Mouse (Mus musculus) gastrocnemius, postnatal 36 days (tissue): ENCODE results near the gene Phf21a. TPM values are rescaled to one million over a fixed set of nuclear protein-coding genes. Genes with fewer than 3 reads are reported as not detected.

Source experiments
- DNase-seq, 2 experiments: peaks; one replicate each; pipeline ENCODE4 v3.0.0; 2022
- intact Hi-C: fragments of 180-260 bp; cut with DNase I; formaldehyde crosslinking; loops from one replicate; pipeline ENCODE4 v1.15.1; 2025
- long read RNA-seq, 2 experiments: library from polyadenylated mRNA; stranded (forward); transcript quantifications; one replicate each; pipeline ENCODE4 v2.0.0; 2021
- total RNA-seq, 2 experiments: library from RNA; stranded (reverse); gene quantifications; 2 replicates each; pipeline ENCODE4 v1.2.3; 2021

Phf21a gene
- 10 to 100 TPM; 22.5 to 23.6 TPM for total RNA-seq
- long read RNA-seq, experiment 1, partial matches to known transcripts: 0 of 7 reads
- long read RNA-seq, experiment 1, other reads (novel, unspliced or antisense): 7 of 7 reads
- long read RNA-seq, experiment 2, partial matches to known transcripts: 0 of 4 reads
- long read RNA-seq, experiment 2, other reads (novel, unspliced or antisense): 4 of 4 reads

DNA sequence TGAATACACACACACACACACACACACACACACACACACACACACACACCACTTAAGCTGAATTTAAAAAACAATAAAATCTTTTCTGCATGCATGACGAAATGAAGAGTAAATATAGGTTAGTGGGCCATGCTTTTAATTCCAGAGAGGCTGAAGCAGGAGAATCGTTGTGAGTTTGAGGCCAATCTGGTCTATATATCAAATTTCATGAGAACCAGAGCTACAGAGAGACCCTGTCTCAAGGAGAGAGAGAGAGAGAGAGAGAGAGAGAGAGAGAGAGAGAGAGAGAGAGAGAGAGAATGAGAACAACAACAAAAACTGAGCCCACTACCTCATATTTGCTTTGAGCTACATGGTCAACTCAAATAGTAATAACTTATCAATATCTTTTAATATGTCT, at the start of gene Phf21a:
Gene Phf21a, plus strand, starts transcription at position 301 of the 400 bp plus-strand sequence.
- intact Hi-C loops: no loop called here
- no peak for DNase-seq

DNA sequence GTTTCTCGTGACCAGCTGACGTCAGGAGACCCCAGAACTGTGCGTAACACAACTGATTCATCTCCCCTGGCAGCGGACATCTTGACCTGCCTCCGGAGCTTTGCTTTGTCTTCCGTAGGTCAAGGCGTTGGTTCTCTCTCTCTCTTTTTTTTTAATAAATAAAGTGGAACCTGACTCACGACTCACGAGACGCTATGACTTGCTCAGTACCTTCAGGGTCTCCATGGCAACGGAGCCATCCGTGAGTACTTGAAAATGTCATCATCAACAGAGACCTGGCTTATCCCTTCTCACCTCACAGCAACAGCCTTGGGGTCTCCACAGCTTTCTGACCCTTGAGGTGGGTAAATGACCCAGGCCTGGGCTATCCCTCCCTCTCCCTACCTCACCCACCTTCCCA, 49.6 kb upstream of the Phf21a start:
- intact Hi-C loops: no loop called here
- DNase-seq: no peak

DNA sequence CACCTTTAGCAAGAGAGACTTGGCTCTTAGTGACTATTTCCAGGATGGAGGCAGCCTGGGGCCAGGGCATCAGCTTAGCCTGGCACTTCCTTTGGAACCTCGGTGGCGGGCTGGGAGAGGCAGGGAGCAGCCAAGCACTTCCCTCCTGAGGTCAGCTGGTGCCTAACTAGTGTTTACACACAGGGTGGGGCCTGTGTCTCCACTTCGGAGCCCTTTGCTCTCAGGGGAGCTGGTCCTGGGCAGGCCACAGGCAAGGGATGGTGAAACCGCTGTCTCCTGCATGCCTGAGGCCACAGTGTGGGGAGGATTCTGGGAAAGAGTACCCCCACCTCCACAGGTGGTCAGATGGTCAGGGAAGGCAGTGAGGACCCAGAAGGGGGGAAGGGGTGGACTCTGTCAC, 45.3 kb upstream of the Phf21a start:
- DNase-seq: no peak
- intact Hi-C loops: no loop called here

DNA sequence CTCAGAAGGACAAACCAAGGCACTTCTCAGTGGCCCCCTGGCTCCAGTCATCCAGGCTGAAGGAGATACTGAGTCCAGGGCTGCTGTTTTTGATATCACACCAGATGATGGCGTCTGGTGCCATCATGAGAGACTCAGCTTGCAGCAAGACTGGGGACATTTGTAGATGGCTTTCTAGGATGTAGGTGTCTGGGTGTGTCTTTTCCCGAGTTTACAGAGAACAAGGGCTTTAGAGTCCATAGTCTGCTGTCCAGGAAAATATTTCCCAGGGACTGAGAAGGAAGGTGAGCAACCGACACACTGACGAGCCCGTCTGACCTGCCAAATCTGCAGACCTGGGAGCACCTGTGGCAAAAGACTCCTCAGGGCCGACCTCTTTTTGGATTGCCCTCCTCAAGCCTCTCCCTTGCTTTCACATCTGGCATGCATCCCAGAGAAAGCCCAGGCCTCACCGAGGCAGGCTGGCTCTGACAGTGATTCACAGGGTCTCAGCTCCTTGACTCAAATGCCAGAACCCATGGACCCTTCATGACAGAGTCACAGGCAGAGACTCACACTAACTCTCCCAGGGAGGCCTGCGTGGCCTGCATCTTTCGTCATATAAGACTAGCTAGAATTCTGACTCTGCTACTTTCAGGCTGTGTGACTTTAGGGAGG, 44.8 kb upstream of the Phf21a start:
- intact Hi-C loops: no loop called here
- DNase-seq: no peak

DNA sequence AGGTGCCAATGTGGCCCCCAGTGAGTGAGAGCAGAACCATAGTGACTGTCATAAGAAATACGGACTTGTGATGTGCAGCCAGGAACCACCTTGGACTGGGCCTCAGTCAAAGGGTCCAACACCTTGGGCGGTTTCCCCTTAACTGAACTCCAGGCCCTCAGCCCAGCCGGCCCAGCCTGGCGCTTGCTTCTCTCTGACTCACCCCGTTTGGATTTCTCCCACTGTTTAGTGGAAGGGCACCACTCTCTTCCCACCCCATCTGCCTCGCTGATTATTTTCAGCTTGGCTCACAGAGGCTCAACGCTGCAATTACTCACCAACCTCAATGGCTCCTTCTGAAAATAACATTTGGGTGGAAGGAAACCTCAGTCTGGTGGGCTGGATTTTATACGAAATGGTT, 40.7 kb upstream of the Phf21a start:
- intact Hi-C loops: loop anchor here (10.0 kb wide), 1 partner anchor 383 kb away; the partner anchor contains the start of gene Cry2
- peak; percentile 38 to 43 for DNase-seq

DNA sequence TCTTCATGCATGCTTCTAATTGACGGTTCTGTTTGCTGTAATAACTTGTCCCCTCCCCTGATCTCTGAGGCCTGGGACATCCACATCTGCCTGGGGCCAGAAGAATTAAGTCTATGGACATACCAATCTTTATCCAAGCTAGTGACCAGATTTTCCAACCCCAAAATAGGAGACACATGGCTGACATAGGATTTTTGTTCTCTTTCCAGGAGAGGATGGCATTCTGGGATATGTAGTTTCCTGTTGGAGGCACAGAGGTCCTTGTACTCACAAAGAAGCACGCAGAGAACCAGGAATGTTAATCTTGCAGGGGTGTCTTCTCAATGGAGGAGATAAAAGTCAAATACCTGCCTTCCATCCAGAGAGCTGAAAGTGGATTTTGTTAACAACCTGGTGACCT, 40.2 kb upstream of the Phf21a start:
- no peak for DNase-seq
- intact Hi-C loops: loop anchor here (10.0 kb wide), 1 partner anchor 382 kb away; the partner anchor contains the start of gene Cry2

DNA sequence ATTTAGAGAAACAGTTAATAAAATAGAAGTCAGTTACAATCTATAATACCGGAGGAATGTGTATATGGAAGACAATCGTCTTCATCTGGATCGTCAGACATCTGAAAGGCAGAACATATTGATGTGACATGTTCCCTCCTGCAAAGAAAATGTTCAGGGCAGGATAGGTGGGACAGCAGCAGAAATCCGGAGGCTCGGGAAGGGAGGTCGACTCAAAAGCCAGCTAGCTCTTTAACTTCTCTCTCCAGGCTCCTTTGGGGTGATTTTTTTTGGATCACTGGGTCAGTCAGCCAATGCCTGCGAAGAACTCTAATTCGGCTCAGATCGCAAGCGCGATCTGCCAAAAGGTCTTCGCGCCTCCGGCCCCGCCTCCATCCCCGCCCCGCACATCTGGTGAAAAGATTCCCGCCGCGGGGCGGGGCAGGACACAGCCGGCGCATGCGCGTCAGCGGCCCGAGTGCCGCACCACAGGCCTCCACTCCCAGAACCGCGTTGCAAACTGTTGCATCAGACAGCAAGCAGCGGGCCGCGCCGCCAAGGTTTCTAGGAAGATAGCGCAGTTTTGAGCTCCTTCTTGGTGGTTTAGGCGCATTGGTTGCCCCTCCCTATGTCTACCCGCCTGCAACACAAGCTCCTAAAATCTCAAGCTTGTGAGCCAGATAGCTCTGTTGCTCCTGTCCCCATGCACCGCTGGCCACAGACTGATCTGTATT, 37.7 kb upstream of the Phf21a start:
- DNase-seq: peak; percentile 90 to 94
- intact Hi-C loops: loop anchor here (5.0 to 10.0 kb wide), 2 partner anchors 108 to 380 kb away; partner anchors contain the start of genes Cry2 and Gm9821

DNA sequence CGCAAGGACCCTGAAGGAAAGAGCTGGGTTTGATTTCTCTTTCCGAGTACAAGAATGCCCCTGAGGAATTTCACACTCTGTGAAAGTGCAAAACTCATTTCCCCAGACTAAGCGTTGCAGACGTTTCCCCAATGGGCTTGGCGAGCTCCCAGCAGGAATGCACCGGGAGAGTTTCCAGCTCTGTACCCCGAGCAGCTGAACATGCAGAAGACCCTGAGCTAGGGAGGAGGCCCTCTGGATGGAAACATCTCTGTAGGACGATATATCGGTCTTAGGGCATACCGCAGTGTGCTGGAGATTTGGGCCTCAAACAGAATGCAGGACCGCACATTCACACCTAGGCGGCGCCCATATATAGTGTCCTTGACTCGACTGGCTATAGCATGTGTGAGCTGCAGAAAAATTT, 37.1 kb upstream of the Phf21a start:
- intact Hi-C loops: loop anchor here (5.0 to 10.0 kb wide), 2 partner anchors 109 to 379 kb away; partner anchors contain the start of genes Cry2 and Gm9821
- DNase-seq: peak; percentile 37 to 65

DNA sequence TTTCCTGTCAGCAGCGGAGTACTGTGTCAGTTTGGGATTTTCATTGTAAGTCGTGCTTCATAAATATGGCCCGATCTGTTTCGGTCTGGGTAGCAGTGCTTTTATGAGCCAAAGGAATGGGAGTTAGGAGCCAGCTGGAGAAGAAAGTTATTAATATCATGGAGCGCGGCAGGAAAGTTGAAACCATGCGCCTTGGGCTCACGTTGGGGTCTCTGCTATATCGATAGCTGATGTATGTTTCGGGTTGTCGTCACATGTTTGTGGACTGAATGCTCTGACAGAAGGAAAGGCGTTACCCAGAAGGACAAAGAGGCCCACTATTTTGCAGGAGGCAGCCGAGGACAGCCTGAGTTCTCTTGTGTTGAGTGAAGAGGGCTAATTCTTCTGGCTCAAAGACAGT, 36.2 kb upstream of the Phf21a start:
- intact Hi-C loops: loop anchor here (5.0 to 10.0 kb wide), 2 partner anchors 109 to 378 kb away; partner anchors contain the start of genes Cry2 and Gm9821
- no peak for DNase-seq

DNA sequence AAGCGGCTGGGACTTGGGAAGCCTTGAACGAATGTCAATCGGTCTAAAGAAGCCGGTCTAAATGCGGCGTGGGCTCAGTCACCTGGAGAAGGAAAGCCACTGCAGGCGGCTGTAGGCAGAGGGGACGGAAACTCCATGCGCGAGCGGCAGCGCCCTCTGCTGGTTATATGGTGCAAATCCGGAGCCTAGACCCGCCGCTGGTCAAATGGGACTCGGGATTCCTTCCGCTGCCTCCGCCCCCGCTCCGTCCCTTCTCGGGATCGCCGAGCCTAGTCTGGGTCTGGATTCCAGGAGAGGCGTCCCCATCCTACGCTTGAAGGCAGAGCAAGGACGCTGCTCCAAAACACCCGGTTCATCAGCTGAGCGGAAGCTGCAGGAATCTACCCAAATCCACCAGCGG, 34.4 kb upstream of the Phf21a start:
- DNase-seq: peak; percentile 88 to 93
- intact Hi-C loops: loop anchor here (1.0 to 10.0 kb wide), 3 partner anchors 71 to 376 kb away; partner anchors contain the start of genes Cry2 and Gm9821

DNA sequence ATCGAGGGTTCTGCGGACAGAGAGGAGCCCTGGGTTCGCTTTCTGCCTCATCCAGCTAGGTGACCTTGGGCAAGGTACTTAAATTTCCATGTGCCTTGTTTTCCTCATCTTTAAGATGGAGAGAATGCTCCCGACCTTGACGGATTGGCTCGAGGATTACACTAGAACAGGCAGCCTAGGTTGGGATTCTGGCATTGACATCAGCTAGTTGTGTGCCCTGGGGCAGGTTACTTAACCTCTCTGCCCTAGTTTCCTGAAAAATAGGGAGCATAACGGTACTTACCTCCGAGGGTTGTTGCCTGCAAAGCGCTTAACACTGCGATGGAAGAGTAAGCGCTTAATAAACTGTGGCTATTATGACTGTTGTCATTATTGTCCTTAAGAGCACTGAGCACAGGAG, 34.0 kb upstream of the Phf21a start:
- DNase-seq: no peak
- intact Hi-C loops: loop anchor here (1.0 to 10.0 kb wide), 3 partner anchors 72 to 376 kb away; partner anchors contain the start of genes Cry2 and Gm9821

DNA sequence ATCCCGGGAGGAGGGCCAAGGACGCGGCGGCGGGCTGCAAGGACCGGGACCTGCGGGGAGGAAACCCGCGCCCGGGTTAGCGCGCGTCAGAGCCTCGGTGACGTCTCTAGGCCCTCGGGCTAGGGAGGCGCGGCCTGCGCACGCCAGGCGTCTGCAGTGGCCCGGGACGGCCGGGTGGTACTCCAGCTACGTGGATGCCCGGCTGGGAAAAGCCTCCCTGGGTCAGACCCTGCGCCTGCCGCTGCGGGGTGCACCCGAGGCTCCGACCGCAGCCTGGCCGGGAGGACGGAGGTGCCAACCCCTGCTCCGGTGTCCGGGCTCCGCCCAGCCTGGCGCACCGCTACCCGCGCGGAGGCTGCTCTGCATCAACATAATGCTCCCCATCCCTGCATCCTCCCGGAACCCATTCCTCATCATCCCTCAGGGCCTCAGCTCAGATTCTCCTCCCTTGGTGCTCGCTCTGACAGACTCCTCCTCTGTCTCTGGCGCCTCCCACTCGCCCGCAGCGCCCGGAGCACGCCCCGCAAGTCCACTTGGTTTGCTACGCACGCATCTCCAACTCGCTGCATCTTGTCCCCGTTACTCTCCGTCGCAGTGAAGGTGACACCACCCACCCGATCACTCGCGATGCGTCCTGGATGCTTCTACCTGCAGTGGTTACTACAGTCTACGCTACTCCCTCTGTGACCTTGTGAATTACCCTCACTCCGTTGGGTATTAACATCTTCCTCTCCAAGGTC, 33.3 kb upstream of the Phf21a start:
- DNase-seq: peak; percentile 33 to 52
- intact Hi-C loops: loop anchor here (5.0 to 10.0 kb wide), 3 partner anchors 112 to 375 kb away; partner anchors contain the start of genes Cry2 and Gm9821

DNA sequence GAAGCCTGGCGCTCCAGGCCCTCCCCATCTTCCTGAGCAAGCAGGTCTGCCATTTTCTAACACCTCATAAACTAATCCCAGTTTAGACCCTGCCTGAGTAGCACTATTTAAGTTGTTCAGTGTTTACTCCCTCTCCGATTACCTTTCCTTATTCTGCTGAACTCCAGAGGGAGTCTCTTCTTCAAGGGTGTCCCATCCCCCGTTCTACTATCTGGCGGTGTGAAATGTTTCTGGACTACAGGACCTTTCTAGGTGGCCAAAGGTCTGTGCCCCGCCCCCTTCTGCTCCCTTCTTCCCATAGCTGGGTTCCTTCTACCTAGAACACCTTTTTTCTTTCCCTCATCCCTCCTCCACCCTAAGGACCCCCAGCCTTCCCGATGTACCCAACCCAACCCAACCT, 32.6 kb upstream of the Phf21a start:
- intact Hi-C loops: loop anchor here (5.0 kb wide), 1 partner anchor 122 kb away; no protein-coding TSS in a partner anchor
- DNase-seq: no peak

DNA sequence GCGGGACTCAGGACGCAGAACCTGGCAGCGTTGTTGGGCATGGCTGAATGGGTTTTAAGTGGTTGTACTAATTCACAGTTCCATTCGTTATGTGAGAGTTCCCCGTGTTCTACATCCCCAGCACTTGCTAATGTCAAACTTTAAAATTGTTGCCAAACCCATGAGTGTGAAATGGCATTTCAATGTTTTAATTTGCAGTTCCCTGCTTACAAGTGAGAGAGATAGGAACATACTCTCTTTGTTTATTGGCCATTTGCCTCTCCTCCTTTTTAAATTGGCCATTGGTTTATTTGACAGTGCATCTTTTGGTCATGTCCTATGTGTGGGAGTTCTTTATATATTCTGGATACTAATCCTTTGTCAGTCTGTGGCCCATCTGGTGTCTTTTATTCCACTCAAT, 31.6 kb upstream of the Phf21a start:
- intact Hi-C loops: loop anchor here (5.0 kb wide), 1 partner anchor 121 kb away; no protein-coding TSS in a partner anchor
- no peak for DNase-seq

DNA sequence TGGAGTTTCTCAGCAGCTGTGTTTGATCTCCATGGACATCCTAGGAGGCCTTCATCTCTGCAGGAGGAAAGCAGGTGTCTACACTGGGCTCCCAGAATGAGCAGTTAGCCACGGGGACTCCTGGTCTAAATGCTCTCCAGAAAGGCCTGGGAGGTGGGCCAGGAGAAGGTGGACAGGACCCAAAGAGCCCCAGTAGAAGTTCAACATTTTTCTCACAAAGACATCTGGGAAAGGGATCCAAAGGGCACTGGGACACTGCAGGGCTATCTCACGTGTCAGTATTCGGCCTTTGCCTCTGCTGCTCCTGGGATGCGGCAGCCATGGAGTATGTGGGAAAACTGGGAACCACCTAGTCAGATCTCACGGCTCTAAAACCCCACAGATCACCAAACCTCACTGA, 29.8 kb upstream of the Phf21a start:
- intact Hi-C loops: loop anchor here (5.0 kb wide), 1 partner anchor 119 kb away; no protein-coding TSS in a partner anchor
- no peak for DNase-seq

DNA sequence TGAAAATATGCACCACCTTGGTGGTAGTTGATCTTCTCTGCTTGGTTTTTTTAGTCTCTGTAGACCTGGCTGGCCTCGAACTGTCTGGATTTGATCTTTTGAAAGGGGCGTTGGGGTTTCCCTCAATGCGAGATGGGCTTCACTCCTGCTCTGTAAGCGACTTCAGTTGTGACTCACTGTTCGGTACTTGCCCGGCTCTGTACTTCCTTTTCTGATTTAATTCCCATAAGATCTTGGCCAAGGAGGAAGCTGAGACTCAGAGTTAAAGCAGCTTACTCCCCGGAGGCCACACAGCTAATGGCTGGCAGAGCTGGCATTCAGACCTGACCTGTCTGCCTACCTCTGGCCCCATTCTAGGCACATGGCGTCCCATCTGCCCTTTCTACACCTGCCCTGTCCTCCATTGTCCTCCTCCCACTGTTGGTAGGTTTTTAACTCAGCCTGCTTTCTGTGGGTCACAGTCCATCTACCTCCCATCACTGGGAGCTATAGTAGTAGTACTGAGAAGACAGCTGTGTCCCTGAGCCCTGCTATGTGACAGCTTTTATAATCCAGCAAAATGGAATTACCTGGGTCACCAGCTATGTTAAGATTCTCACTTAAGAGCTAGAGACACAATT, 27.5 kb upstream of the Phf21a start:
- intact Hi-C loops: no loop called here
- DNase-seq: no peak

DNA sequence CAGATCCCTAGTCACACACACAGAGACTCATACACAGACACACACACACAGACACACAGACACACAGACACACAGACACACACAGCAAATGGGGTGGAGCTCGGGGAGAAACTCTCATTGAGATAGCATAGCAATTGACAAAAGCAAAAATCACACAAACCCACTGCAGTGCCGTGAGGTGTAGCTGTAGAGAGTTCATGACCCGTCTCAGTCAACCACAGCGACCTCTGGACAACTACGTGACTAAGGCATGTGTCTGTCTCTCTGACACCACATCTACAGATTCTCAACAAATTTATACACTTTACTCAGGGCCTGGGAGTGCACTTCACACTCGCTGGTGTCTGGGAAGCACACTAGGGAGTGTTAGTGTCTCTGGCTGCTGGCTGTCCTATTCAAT, 27.0 kb upstream of the Phf21a start:
- intact Hi-C loops: no loop called here
- DNase-seq: no peak

DNA sequence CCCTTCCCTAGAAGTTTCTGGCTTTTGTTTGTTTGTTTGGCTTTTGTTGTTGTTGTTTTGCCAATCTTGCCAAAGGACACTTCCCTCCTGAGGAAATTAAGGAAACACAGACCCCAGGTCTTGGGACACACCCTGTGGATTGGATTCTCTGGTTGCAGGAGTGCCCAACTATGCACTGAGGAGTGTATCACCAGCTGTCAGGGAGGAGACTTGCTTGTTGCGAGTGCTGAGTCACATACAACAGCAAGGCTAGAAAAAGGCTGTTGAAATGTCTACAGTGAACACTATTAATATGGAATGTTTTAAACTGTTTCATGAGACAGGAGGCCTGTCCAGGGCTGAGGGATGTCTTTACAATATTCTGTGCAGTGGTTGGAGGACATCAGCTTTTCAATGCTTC, 26.0 kb upstream of the Phf21a start:
- intact Hi-C loops: no loop called here

DNA sequence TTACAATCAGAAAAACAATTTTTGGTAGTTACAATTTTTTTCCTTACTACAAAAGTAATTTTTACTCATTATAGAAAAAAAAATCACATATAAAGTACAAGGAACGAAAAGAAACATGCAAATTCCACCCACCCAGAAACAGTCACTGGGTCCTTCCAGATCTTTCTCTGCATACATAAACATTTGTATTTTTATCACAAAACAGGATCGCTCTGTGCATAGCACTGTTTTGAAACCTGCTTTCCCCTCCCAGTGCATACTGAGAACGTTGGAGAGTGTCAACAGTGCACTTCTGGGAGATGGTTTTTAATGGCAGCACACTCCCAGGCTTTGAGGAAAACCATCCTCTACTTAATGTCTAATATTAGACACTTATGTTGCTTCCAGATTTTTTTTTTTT, 25.3 kb upstream of the Phf21a start:
- intact Hi-C loops: no loop called here
- no peak for DNase-seq

More for the DNA sequence above, 26.0 kb upstream of the Phf21a start:
- no peak for DNase-seq

DNA sequence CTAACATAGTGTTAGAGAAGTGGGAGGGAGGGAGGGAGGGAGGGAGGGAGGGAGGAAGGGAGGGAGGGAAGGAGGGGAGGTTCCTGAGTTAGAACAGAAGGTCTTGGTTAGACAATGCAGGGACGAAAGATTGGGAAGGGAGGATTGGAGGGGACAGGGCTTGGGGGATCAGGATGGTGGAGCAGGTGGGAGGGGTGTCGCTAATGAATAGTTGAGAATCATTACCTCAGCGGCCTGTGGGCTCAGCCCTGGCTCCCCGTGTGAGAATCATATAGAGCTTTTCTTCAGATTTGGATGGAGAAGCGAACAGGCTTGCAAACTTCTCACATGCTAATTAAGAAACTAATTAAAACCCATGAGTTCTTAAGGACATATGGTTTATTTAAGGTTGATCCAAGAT, 23.3 kb upstream of the Phf21a start:
- intact Hi-C loops: no loop called here

More for the DNA sequence above, 23.3 kb upstream of the Phf21a start:
- DNase-seq: no peak
